Mouse (Mus musculus): ENCODE measurements around the gene Elmo3. TPM values are rescaled to one million over a fixed set of nuclear protein-coding genes. Genes with fewer than 3 reads are reported as not detected.

Gene Elmo3
- total RNA-seq, 2 experiments from 2014 or later: 7.7 TPM; not detected in 1

GRCm38 (mm10) chr8:105315073-105315769 lies 9.8 kb downstream of the Elmo3 start:
- ATAC-seq (replicated peaks; ENCODE audit: low FRiP score, low TSS enrichment, poor library complexity, severe bottlenecking): no peak

DNA sequence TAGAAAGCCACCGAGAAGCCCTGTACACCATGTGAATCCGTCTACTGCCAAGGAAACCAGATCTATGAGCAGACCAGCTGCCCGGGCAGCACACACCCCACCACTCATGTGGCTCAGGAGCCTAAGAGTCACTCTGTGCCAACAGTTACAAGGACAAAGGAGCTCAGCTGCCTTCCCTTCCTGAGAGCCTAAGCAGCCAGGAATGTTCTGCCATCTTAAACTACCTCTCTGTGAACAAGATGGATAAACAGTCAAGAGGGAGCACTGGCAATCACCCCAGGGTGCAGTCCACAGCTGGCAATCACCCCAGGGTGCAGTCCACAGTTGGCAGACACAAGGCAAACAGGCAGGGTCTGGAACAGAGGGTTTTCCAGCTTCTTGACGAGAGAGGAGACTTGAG lies 12.5 kb downstream of the Elmo3 start:
- ATAC-seq (replicated peaks; ENCODE audit: low FRiP score, low TSS enrichment, poor library complexity, severe bottlenecking): no peak

DNA sequence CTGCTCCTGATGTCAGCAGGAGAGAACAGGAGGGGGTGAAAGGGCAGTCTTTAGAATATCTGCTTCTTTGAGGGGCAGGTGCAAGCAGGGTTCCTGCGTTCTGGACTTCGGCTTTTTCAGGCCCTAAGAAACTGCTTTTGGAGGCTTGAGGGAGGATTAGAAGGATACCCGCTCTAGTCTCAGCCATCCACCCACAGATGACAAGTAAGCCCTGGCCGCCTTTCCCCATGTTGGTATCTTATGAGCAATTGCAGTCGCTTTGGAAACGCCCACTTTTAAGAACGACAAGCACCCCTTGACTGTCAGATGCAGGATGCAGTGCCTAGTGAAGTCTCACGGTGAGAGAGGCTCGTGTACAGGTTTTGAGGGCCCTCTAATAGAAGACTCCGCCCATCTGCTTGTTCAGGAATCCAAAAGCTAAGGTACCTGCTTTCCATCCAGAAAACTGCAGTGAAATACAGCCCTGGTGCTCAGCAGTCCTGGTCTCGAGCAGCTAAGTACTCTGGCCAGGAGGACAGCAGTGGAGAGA lies 13.3 kb downstream of the Elmo3 start:
- no peak for ATAC-seq (replicated peaks; ENCODE audit: low FRiP score, low TSS enrichment, poor library complexity, severe bottlenecking)

DNA sequence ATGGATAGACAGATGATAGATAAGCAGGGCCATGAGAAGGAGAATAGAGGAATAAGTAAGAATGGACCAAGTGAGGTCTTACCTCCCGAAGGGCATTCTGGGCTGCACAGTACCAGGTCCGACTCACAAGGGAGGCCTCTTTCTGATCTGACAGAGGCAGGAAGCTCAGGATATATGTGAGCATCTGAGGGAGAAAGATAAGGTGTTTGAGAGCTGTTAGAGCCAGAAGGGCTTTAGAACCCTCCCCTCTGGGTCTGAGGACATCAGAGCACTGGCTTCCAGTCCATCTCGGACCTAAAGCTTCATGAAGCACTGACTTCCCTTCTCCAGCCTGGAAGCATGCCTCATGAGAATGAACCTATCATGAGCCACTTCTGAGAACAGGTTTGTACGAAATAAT lies 17.8 kb downstream of the Elmo3 start:
- ATAC-seq (replicated peaks; ENCODE audit: low FRiP score, low TSS enrichment, poor library complexity, severe bottlenecking): peak; percentile 64

GRCm38 (mm10) chr8:105325641-105326093 lies 20.3 kb downstream of the Elmo3 start:
- peak; percentile 5; the same call in 1 of the 2 replicates for ATAC-seq (replicated peaks; ENCODE audit: low FRiP score, low TSS enrichment, poor library complexity, severe bottlenecking)

DNA sequence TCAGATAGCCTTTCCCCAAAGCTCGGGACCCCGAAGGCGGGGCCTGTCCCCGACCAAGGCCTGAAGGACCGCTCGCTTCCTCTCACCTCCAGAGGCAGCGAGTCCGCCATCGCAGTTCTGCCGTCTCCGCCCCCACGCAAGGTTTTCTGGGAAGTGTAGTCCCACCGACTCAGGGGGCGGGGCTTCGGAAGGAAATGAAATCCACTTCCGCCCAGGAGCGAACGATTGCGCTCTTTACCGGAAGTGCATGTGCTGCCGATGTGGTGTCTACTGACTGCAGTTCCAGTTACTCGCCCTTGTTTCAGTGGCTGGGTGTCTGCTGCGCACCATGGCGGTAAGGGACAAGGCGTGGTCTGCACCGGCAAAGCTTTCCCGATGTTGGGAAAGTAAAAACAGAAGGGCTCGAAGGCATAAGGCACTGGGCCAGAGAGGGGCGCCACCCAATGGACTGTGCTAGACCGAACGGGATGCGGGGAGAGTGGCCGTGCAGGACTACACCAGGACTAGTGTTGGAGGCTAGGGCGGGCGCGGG lies 20.8 kb downstream of the Elmo3 start, which contains the start of the genes Lrrc29 and Tmem208:
Lrrc29 (minus strand) TSS at position 138 of the 532 bp plus-strand sequence.
Tmem208 (plus strand) TSS at position 214 of the 532 bp plus-strand sequence.
- peak; percentile 86 for ATAC-seq (replicated peaks; ENCODE audit: low FRiP score, low TSS enrichment, poor library complexity, severe bottlenecking)

- ATAC-seq (replicated peaks; ENCODE audit: low FRiP score, low TSS enrichment, poor library complexity, severe bottlenecking): no peak
Observed at GRCm38 (mm10) chr8:105326968-105327367, 21.6 kb downstream of the Elmo3 start.

- no peak for ATAC-seq (replicated peaks; ENCODE audit: low FRiP score, low TSS enrichment, poor library complexity, severe bottlenecking)
Observed at GRCm38 (mm10) chr8:105330325-105330724, 24.9 kb downstream of the Elmo3 start.

DNA sequence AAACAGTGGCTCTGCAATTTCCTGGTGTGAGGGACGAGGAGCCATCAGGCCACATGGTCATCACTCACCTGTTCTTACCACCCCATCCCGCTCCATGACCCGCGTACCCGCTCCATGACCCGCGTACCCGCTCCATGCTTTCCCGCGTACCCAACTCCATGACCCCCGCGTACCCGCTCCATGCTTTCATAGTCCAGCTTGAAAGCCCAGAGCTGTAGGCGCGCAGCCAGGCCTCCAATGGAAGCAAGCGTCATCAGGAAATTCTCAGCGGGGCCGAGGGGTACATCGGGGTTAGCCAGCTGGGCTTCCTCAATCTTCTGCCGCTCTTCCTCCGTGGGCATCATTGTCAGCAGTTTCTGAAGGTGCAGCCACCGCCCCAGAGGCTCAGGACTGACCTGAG lies 26.1 kb downstream of the Elmo3 start:
- no peak for ATAC-seq (replicated peaks; ENCODE audit: low FRiP score, low TSS enrichment, poor library complexity, severe bottlenecking)

- no peak for ATAC-seq (replicated peaks; ENCODE audit: low FRiP score, low TSS enrichment, poor library complexity, severe bottlenecking)
Observed at GRCm38 (mm10) chr8:105331931-105332330, 26.5 kb downstream of the Elmo3 start.

GRCm38 (mm10) chr8:105332523-105332922 lies 27.1 kb downstream of the Elmo3 start:
- ATAC-seq (replicated peaks; ENCODE audit: low FRiP score, low TSS enrichment, poor library complexity, severe bottlenecking): no peak

DNA sequence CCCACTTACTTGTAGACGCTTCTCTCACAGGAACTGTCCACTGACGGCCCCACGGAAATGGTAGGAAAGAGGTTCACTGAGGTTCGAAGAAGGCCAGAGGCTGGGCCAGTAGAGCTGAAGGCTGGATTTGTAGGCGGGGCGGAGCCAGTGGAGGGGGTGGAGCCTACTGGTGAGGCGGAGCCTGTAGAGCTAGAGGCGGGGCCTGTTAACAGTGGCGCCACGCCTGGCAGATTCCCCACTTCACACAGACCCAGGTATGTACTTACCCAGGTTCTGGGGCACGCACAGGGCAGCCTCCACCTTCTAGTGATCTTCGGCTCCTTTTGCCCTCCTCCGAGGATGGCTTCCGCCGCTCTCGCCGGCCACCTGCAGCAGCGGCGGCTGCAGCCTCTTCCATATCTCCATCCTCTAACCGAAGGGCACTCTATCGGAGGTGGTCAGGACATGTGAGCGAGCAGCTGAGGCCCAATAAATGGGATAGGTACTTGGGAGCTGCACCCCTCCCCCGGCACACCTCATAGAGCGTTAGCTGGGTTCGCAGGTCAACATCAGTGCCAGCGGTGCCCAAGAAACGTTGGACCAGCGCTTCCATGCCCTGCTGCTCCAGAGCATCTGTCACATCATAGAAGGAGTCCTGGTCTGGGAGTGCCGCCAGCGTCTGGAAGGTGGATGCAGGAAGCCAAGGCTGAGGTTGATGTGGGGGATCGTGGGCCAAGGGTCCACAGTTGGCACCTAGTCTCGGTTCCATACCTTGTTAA lies 31.2 kb downstream of the Elmo3 start:
- ATAC-seq (replicated peaks; ENCODE audit: low FRiP score, low TSS enrichment, poor library complexity, severe bottlenecking): no peak

DNA sequence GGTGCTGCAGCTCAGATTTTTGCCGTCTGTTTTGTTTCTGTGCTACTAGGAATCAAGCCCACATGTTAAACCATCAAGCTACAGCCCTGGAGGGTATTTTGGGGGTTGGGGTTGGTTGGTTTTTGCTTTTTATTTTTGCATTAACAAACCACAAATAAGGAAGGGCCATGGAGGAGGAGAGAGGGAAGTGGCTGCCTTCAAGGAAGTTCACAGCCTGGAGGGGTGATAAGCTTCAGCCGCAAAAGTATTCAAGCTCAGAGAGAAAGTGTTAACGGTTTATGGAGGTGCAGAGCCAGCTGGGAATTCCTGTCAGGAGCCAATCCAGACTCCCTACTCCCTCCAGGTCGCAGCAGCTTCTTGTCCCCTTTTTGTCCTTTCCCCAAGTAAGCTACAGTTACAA lies 33.6 kb downstream of the Elmo3 start:
- ATAC-seq (replicated peaks; ENCODE audit: low FRiP score, low TSS enrichment, poor library complexity, severe bottlenecking): no peak

GRCm38 (mm10) chr8:105339886-105340635 lies 34.7 kb downstream of the Elmo3 start:
- peak; percentile 60 for ATAC-seq (replicated peaks; ENCODE audit: low FRiP score, low TSS enrichment, poor library complexity, severe bottlenecking)

DNA sequence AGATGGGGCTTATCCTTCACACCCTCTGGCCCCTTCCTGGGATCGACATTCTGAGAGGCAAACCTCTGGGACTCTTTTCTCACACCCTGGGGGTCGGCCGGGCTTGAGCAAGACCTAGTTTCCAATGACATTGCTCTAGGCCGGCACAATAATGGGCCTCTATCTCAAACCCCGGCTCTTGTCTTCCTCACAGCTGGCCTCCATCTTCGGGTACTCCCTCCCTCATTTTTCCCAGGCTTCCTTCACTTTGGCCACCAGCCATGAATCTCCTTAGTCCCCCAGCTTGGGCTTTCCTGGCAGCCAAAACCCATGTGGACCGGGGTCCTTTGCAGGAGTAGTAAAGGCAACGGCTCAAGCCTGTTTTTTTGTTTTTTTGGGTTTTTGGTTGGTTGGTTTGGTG lies 36.0 kb downstream of the Elmo3 start:
- no peak for ATAC-seq (replicated peaks; ENCODE audit: low FRiP score, low TSS enrichment, poor library complexity, severe bottlenecking)

DNA sequence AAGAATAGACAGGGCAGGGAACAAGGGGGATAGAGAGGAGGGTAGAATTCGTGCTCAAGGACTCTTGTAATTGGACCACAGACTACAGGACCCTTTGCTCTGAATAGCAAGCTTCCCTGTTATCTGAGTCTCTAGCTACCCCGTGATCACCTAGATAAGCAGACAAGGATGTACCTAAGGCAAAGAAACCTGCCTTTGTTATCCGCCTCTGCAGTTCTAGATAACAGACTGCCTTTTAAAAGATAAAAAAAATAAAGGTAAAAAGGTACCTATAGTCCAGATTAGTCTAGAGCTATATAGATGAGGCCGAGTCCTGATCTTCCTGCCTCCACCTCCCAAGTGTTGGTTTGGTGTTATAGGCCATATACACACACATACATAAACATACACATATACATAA lies 37.4 kb downstream of the Elmo3 start:
- ATAC-seq (replicated peaks; ENCODE audit: low FRiP score, low TSS enrichment, poor library complexity, severe bottlenecking): no peak

DNA sequence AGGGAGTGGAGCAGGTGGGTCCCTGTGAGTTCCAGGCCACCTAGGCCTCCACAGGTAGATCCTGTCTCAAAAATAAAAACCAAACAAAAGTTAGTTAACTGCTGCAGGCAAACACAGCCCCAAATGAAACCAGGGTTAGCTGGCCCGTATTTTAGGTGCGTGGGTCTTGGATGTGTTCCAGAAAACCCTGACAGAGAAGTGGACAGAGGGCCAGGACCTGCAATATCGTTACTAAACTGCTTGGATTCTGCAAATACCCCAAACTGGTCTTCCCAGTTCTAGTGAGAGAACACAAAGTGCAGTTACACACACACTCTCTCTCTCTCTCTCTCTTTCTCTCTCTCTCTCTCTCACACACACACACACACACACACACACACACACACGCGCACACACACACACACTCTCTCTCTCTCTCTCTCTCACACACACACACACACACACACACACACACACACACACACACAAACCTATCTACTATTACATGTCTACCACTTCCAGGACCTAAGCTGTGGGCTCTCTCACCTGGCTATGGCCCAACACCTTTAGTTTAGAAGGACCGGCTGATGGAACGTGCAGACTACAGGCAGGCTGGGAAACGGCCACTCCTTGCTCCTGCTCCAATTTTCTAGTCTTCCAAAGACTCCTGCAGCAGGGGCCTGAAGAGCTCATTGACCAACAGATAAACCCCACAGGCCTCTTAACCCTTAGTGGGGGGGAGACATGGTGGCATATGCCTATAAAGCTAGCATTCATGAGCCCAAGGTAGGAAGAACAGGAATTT lies 38.6 kb downstream of the Elmo3 start:
- ATAC-seq (replicated peaks; ENCODE audit: low FRiP score, low TSS enrichment, poor library complexity, severe bottlenecking): no peak

DNA sequence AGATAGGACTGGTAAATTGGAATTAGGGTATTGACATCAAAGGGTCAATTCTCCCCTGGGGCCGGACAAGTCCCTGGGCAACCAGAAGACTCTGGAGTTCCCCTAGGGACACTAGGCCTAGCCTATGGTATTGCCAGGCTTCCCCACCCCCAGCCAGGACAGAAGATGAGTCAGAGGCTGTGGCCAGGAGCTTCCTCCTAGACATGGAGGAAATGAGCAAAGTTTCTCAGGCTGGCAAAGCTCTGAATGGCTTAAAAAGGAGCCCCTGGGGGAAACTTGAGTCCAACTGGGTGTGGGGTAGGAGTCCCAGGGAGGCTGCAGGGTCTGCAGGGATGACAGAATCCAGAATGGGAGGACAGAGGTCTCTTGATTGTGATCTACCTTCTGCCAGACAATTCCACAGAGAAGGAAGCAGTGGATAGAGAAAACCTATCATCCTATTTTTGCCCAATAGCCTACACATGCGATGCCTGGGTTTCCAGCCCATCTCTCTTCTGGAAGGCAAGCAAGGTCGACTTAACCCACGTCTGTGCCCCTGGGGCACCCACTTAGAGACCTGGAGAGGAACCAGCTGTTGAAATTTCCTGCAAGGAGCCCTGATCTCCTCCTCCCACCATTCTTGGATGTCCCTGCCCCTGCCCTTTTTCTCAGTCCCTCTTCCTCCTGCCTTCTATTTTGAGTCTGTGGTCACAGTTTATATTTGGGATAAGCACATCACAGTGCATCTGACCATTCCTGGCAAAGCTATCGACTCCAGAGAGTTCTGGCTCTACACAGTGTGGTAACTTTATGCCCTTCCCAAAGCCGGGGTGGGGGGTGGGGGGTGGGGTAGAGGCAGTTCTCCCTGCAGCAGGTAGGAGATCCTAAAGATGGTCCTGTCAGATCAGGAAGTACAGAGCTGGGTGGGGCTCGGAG lies 39.9 kb downstream of the Elmo3 start:
- ATAC-seq (replicated peaks; ENCODE audit: low FRiP score, low TSS enrichment, poor library complexity, severe bottlenecking): no peak
